Mouse (Mus musculus) C2C12 (cell line): ENCODE measurements around the gene Trpm8. TPM values are rescaled to one million over a fixed set of nuclear protein-coding genes. Genes with fewer than 3 reads are reported as not detected.

Experiments
- H3K27me3 ChIP-seq: one replicate; pipeline ENCODE4 v1.6.1; 2011; ENCODE audit not compliant: control insufficient read depth, insufficient read depth, insufficient read length
- H3K36me3 ChIP-seq: one replicate; pipeline ENCODE4 v1.6.1; 2011; ENCODE audit not compliant: control insufficient read depth, insufficient read depth
- H3K4me3 ChIP-seq: one replicate; pipeline ENCODE4 v1.5.1; 2011; ENCODE audit warnings: mild to moderate bottlenecking, control low read depth; ENCODE audit not compliant: poor library complexity, insufficient read depth, severe bottlenecking
- H3K79me2 ChIP-seq: one replicate; pipeline ENCODE4 v1.6.1; 2011; ENCODE audit not compliant: control insufficient read depth, insufficient read depth
- H3K79me3 ChIP-seq: one replicate; pipeline ENCODE4 v1.6.1; 2011; ENCODE audit warnings: low read depth, control low read depth
- H3ac ChIP-seq: one replicate; pipeline ENCODE3; 2011; ENCODE audit warnings: low read depth; ENCODE audit not compliant: control insufficient read depth, insufficient read length
- CEBPB ChIP-seq: IDR thresholded peaks from one replicate; pipeline ENCODE4 v1.6.1; 2011; ENCODE audit warnings: low read depth, mild to moderate bottlenecking, control low read depth, moderate library complexity
- CTCF ChIP-seq: IDR thresholded peaks from one replicate; pipeline ENCODE4 v1.5.1; 2011; ENCODE audit not compliant: control insufficient read depth, insufficient read depth, insufficient read length
- FOSL1 ChIP-seq: IDR thresholded peaks from one replicate; pipeline ENCODE4 v1.8.0; 2011; ENCODE audit warnings: mild to moderate bottlenecking, low read length; ENCODE audit not compliant: poor library complexity, insufficient read depth, severe bottlenecking
- MAX ChIP-seq: IDR thresholded peaks from one replicate; pipeline ENCODE4 v1.6.1; 2011; ENCODE audit warnings: mild to moderate bottlenecking, control low read depth
- MYOD1 ChIP-seq: IDR thresholded peaks from one replicate; pipeline ENCODE4 v1.6.1; 2011; ENCODE audit warnings: low read depth; ENCODE audit not compliant: control insufficient read depth, insufficient read length
- MYOG ChIP-seq: IDR thresholded peaks from one replicate; pipeline ENCODE4 v1.6.1; 2011; ENCODE audit not compliant: control insufficient read depth, insufficient read length; ENCODE audit errors: extremely low read depth
- USF1 ChIP-seq: IDR thresholded peaks from one replicate; pipeline ENCODE4 v1.6.1; 2011; ENCODE audit warnings: low read depth, mild to moderate bottlenecking, control low read depth, moderate library complexity
- polyA plus RNA-seq: library from polyadenylated mRNA; unstranded; fragments of >200 nt; fragmentation: generic; extraction: Trizol; gene quantifications from one replicate; pipeline ENCODE4 v1.2.1, GENCODE M21; 2012; ENCODE audit warnings: missing spikeins

The Trpm8 gene
- polyA plus RNA-seq, 1 experiment = 0.02 TPM

DNA sequence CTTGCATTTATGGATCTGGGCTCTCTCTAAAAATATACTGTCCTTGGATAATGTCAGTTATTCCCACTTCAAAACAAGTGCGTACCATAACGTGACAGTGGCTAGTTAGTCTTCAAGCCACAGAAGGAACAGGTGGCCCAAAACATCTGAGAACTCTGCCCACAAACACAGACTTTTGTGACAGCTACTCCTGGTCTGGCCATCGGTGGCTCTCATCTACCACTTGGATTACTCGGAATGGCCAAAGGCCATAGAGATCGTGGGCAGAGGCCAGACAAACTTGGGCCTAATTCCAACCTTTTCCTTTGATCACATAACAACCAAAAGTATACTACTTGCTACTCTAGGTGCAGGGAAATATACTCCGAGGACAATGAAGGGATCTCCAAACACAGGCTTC is 9.4 kb upstream of the Trpm8 start:
- peaks cover 67% of the 10 kb centered on the region for H3K79me2 ChIP-seq
- peaks cover 92% of the 10 kb centered on the region for H3K36me3 ChIP-seq
- no peak for TF ChIP-seq MAX
- no peak for TF ChIP-seq CEBPB
- no peak for TF ChIP-seq CTCF
- TF ChIP-seq USF1 = no peak
- no peak for TF ChIP-seq MYOG
- TF ChIP-seq FOSL1 = no peak
- TF ChIP-seq MYOD1 = no peak
- H3K27me3 ChIP-seq = no peaks in the 10 kb centered on the region
- no peak overlapping the region for H3K4me3 ChIP-seq
- H3ac ChIP-seq = no peak overlapping the region
- H3K79me3 ChIP-seq = peaks cover 14% of the 10 kb centered on the region

DNA sequence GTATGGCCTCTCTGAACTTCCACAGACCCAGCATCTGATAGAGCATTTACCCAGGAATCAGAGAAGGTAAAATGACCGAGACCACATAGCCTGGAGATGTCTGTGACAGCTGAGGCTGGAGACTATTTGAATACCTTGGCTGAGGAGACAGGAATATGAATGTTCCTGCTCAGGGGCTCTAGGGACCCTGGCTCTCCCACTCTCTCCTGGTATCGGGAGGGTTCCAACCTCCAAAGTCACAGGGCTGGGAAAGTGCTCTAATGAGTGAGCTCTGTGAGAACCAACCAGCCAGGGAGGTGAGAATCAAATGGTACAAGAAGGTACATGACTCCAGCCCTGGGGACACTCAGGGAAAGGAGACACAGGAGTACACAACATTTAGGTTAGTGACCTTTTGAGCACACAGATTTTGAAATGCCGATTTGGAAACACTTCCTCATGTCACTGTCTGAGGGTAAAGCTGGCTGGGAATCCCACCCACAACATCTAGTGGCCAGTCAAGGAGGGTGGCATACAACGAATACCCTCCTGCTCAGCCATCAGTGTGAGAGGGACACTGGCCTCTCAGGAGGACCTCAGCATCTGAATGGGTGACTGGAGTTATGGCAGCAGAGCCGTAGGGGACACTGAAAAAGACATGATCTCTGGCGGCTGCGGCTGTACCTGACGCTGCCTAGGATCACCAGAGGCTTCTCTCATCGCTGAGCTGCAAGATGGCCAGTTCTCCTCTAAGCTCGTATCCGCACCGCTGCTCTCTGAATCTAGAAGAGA is 7.7 kb upstream of the Trpm8 start:
- Histone ChIP-seq H3K4me3 (no peak overlapping the region), H3K36me3 (peaks cover 92% of the 10 kb centered on the region), H3ac (no peak overlapping the region), H3K79me2 (peaks cover 67% of the 10 kb centered on the region), H3K27me3 (no peaks in the 10 kb centered on the region), H3K79me3 (peaks cover 29% of the 10 kb centered on the region)
- TF ChIP-seq MYOG (no peak), MAX (no peak), CTCF (no peak), CEBPB (no peak), FOSL1 (no peak), USF1 (no peak), MYOD1 (no peak)

DNA sequence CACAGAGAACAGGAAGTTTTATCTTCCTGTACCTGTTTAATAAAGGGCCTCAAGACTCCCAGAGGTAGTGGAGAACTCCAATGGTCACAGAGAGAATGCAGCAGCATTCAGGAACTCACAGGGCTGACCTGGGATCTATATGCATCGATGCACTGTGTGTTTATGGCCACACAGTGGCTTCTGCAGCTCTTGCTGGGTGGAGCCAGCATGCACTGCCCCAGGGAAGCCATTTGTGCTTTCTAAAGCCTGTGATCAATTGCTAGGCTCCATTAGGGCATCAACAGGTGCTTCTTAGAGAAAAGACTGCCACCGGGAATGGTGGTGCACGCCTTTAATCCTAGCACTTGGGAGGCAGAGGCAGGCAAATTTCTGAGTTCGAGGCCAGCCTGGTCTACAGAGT is 4.6 kb upstream of the Trpm8 start:
- H3K27me3 ChIP-seq = no peaks in the 10 kb centered on the region
- H3K79me3 ChIP-seq = peaks cover 46% of the 10 kb centered on the region
- TF ChIP-seq MYOG (no peak), FOSL1 (no peak), MYOD1 (no peak), MAX (no peak), USF1 (no peak), CEBPB (no peak), CTCF (no peak)
- H3ac ChIP-seq = no peak overlapping the region
- H3K79me2 ChIP-seq = peaks cover 62% of the 10 kb centered on the region
- peaks cover 74% of the 10 kb centered on the region for H3K36me3 ChIP-seq
- no peak overlapping the region for H3K4me3 ChIP-seq

DNA sequence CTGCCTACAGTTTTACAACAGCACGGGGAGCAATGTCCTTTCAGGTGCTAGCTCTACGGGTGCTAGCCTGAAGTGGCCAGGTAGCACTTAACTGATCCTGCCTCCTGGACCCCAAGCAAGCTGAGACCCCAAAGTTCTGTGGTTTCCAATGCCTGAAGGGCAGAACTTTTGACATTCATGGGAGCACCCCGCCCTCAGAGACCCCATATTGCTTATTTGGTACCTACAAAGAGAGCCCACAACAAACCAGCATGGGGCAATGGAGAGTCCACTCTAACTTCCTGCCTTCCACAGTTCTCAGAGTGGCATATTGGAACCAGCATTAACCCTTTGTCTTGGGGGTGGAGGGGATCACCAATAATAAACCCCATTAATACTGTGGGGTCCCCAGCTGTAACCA is 4.1 kb upstream of the Trpm8 start:
- Histone ChIP-seq H3K27me3 (no peaks in the 10 kb centered on the region), H3K36me3 (peaks cover 69% of the 10 kb centered on the region), H3K79me2 (peaks cover 58% of the 10 kb centered on the region), H3ac (no peak overlapping the region), H3K4me3 (no peak overlapping the region), H3K79me3 (peaks cover 46% of the 10 kb centered on the region)
- no peak for TF ChIP-seq MAX
- no peak for TF ChIP-seq CTCF
- TF ChIP-seq CEBPB = no peak
- no peak for TF ChIP-seq FOSL1
- TF ChIP-seq MYOD1 = no peak
- TF ChIP-seq MYOG = no peak
- no peak for TF ChIP-seq USF1

DNA sequence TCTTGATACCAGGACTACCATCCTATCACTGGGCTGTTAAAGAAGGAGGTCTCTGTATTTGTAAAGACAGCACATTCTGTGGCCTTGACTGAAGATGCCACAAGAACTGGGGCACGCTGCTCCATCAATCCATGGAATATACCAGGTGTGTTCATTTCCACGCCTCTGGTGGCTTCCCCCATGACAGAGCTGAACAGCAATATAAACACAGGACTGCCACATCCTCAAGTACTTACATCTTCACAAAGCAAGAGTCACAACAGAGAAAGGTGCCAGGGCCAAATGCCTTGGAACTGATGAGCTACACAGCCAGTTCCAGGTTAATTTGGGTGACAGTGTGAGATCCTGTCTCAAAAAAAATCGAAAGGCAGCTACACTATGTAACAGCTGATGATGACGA is 3.6 kb upstream of the Trpm8 start:
- H3K36me3 ChIP-seq = peaks cover 64% of the 10 kb centered on the region
- H3K4me3 ChIP-seq = no peak overlapping the region
- TF ChIP-seq MYOG = no peak
- TF ChIP-seq CTCF = no peak

More for the DNA sequence above, 3.6 kb upstream of the Trpm8 start:
- no peak overlapping the region for H3ac ChIP-seq
- H3K27me3 ChIP-seq = no peaks in the 10 kb centered on the region
- H3K79me2 ChIP-seq = peaks cover 58% of the 10 kb centered on the region
- peaks cover 46% of the 10 kb centered on the region for H3K79me3 ChIP-seq
